Mouse (Mus musculus): Measurements from ENCODE around the gene Lce1f. TPM values are rescaled to one million over a fixed set of nuclear protein-coding genes. Genes with fewer than 3 reads are reported as not detected.
A peak's percentile ranks its signal among the peaks of the same experiment; 100 is the strongest.
"Not testable (repeated sequence)": the region's sequence is repeated elsewhere in the genome, so short reads cannot be mapped to it uniquely, and the experiment has no call there.

Gene Lce1f
- not detected for total RNA-seq (2021)

- intact Hi-C loops (cut with DNase I): no loop called here
- no peak for DNase-seq
These were observed at the start of gene Lce1f for GRCm38 (mm10) chr3:92720250-92720649. Lce1f (minus strand) TSS chr3:92720350.

- DNase-seq: no peak
- intact Hi-C loops (cut with DNase I): no loop called here
These were observed 44.8 kb upstream of the Lce1f start, which contains the start of gene Lce1h for GRCm38 (mm10) chr3:92764965-92765364. Lce1h (minus strand) TSS chr3:92765065.

DNA sequence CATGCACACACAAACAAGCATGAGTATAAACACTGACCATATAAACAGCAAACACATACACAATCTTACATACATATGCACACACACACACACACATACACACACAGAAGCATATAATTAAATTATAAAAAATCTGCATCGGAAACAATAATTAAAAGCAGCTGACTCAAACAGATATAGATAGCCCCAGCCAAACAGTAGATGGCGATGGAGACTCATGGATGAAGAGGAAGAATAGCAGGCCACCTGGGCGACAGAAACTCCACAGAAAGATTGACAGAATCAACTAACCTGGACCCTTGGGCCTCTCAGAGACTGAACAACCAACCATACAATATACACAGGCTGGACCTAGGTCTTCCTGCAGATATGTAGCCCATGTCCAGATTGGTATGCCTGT, 33.0 kb upstream of the Lce1f start:
- intact Hi-C loops (cut with DNase I): no loop called here
- DNase-seq: no peak

- no peak for DNase-seq
- intact Hi-C loops (cut with DNase I): no loop called here
These were observed 32.1 kb upstream of the Lce1f start, which contains the start of gene Lce1g for GRCm38 (mm10) chr3:92752238-92752637. Lce1g (minus strand) TSS chr3:92752338.

- intact Hi-C loops (cut with DNase I): no loop called here
- DNase-seq: no peak
These were observed 18.8 kb upstream of the Lce1f start, which contains the start of gene Gm38119 for GRCm38 (mm10) chr3:92738996-92739395. Gm38119 (minus strand) TSS chr3:92739096.

- DNase-seq: no peak
- intact Hi-C loops (cut with DNase I): no loop called here
These were observed 2.5 kb upstream of the Lce1f start for GRCm38 (mm10) chr3:92722631-92723030.

DNA sequence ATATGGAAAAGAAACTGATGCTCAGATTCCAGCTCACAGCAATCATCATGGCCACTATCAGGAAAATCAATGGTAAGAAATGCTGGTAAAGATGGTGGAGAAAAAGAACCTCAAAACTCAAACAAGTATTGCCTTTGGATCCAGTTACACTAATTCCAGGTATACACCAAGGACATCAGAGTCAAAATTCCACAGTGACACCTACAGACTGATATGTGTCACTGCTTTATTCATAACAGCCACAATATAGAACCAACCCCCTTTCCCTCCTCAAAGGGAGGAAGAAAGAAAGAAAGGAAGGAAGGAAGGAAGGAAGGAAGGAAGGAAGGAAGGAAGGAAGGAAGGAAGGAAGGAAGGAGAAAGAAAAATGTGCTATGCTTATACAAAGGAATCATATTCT, 5.0 kb downstream of the Lce1f start:
- intact Hi-C loops (cut with DNase I): no loop called here
- DNase-seq: no peak

DNA sequence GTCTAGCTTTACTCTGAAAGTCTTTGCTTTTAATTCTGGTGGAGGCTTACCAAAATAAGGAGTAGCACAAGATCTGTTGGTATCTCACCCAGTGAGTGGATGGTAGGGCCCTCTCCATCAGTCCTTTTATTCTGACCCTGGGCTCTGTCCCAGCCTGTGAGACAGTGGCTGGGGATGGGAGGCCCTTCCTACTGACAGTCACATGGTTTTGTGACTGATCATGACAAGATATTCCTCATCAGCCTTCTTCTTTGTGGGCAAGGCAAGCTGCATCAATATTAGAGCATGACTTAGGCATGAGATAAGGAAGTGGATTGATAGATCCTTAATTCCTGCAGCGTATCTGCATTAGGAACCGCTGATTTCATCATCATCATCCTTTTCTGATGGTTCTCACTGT, 11.2 kb downstream of the Lce1f start, which contains the start of gene Lce1e:
TSS of gene Lce1e (minus strand) at position 101 of the 400 bp plus-strand sequence.
- DNase-seq: no peak
- intact Hi-C loops (cut with DNase I): no loop called here

DNA sequence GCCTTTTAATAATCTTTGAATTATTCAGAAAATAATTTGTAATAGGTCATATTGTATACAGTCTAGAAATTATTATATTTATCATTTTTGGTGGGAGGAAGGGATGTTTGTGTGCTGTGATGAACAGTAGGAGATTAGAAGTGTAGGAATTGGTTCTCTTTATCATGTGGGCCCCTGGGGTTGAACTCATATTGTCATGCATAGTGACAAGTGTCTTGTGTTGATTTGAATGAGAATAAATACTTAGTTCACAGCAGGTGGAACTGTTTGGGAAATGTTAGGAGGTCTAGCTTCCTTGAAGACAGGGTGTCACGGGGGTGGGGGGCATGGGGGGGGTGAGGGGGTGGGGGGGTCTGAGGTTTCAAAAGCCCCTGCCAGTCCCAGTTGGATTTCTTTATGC, 25.5 kb downstream of the Lce1f start:
- intact Hi-C loops (cut with DNase I): no loop called here
- DNase-seq: no peak

DNA sequence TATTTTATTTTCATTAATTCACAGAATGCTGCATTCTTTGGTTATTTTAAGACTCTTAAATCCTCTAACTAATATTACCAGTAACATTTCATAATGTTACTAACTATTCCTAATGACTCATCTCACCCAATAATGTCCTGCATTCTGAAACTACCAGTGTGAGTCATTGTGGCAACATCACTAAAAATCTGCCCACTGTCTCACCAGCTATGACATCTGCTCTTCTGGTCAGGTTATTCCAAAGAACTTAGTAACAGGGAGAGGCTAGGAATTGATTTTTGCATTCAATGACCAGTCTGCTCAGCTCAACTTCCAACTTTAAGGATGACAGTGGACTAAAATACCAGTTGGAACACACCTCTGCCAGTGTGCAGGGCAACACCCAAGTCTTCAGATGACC, 28.5 kb downstream of the Lce1f start:
- DNase-seq: no peak
- intact Hi-C loops (cut with DNase I): no loop called here

DNA sequence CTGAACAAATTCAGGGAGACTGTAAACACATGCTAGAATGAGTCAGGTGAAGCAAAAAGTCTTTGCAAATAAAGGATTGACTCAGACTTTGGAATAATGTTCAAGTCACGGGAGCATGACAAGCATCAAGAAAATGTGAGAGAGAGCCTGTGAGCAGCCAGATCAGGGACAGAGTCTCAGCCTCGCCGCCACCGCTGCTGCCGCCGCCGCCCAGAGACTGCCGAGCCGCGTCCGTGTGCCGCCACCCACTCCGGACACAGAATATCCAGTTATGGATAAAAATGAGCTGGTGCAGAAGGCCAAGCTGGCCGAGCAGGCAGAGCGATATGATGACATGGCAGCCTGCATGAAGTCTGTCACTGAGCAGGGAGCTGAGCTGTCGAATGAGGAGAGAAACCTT, 31.0 kb downstream of the Lce1f start:
- DNase-seq: peak; percentile 7 to 13
- intact Hi-C loops (cut with DNase I): not testable (repeated sequence)

DNA sequence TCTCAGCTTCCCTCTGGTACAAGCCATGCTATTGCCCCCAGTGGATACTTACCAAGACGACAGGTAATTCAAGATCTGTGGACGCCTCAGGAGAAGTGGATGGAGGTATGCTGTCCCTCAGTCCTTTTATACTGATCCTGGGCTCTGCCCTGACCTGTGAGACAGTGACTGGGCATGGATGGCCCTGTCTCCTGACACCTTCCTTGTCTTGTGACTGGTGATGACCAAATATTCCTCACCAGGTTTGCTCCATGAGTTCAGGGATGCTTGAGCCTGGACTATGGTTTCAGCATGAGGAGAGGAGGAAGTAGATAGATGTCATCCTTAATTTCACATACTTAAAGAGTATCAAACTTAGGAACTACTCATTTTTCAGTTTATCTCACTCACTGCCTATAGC, 33.0 kb downstream of the Lce1f start, which contains the start of gene Lce1d:
TSS of gene Lce1d (minus strand) at position 101 of the 400 bp plus-strand sequence.
- intact Hi-C loops (cut with DNase I): no loop called here

GRCm38 (mm10) chr3:92678947-92679346, 41.2 kb downstream of the Lce1f start, which contains the start of gene Lce1c:
Lce1c (plus strand) TSS chr3:92679247.
- DNase-seq: no peak
- intact Hi-C loops (cut with DNase I): no loop called here

More for the DNA sequence above, 33.0 kb downstream of the Lce1f start, which contains the start of gene Lce1d:
- DNase-seq: no peak

GRCm38 (mm10) chr3:92670215-92670614, 49.9 kb downstream of the Lce1f start, which contains the start of gene Lce1a2:
Lce1a2 (minus strand) TSS chr3:92670315.
- DNase-seq: no peak
- intact Hi-C loops (cut with DNase I): no loop called here

Other genes with a start within 250 kb of the Lce1f start
- not detected for gene Sprr1a, start 234.5 kb downstream of the Lce1f start, total RNA-seq (2021)
- not detected for gene Sprr4, start 219.9 kb downstream of the Lce1f start, total RNA-seq (2021)
- gene 2310046K23Rik, start 185.8 kb downstream of the Lce1f start, total RNA-seq (2021): not detected
- gene Ivl, start 146.6 kb downstream of the Lce1f start, total RNA-seq (2021): not detected
- gene Smcp, start 131.4 kb downstream of the Lce1f start, total RNA-seq (2021): not detected
- gene 2210017I01Rik, start 112.9 kb downstream of the Lce1f start, total RNA-seq (2021): not detected
- gene Lce6a, start 98.7 kb downstream of the Lce1f start, total RNA-seq (2021): not detected
- not detected for gene Lce1a1, start 72.0 kb downstream of the Lce1f start, total RNA-seq (2021)
- gene Lce1b, start 63.4 kb downstream of the Lce1f start, total RNA-seq (2021): not detected
- not detected for gene Lce1a2, start 50.0 kb downstream of the Lce1f start, total RNA-seq (2021)
- not detected for gene Lce1c, start 41.1 kb downstream of the Lce1f start, total RNA-seq (2021)
- gene Lce1d, start 33.1 kb downstream of the Lce1f start, total RNA-seq (2021): not detected
- not detected for gene Lce1e, start 11.3 kb downstream of the Lce1f start, total RNA-seq (2021)
- gene Gm38119, start 18.7 kb upstream of the Lce1f start, total RNA-seq (2021): not detected
- not detected for gene Lce1g, start 32.0 kb upstream of the Lce1f start, total RNA-seq (2021)
- not detected for gene Lce1h, start 44.7 kb upstream of the Lce1f start, total RNA-seq (2021)
- not detected for gene Lce1i, start 58.5 kb upstream of the Lce1f start, total RNA-seq (2021)
- not detected for gene Lce1j, start 70.2 kb upstream of the Lce1f start, total RNA-seq (2021)
- not detected for gene Lce1k, start 87.5 kb upstream of the Lce1f start, total RNA-seq (2021)
- not detected for gene Kprp, start 106.9 kb upstream of the Lce1f start, total RNA-seq (2021)
- gene Lce1l, start 130.9 kb upstream of the Lce1f start, total RNA-seq (2021): not detected
- gene 2310050C09Rik, start 149.9 kb upstream of the Lce1f start, total RNA-seq (2021): not detected
- gene Lce3a, start 205.9 kb upstream of the Lce1f start, total RNA-seq (2021): not detected
- gene Lce3b, start 212.6 kb upstream of the Lce1f start, total RNA-seq (2021): not detected
- gene Lce3c, start 224.1 kb upstream of the Lce1f start, total RNA-seq (2021): not detected
- gene Lce3d, start 237.0 kb upstream of the Lce1f start, total RNA-seq (2021): not detected
- not detected for gene Lce3e, start 246.7 kb upstream of the Lce1f start, total RNA-seq (2021)